Mouse (Mus musculus): ENCODE data around the gene Cux2.

Cux2 gene

GRCm38 (mm10) chr5:121820161-121820560 lies 229.7 kb downstream of the Cux2 start:
- no peak for DNase-seq (ENCODE audit: low read depth, low spot score)

DNA sequence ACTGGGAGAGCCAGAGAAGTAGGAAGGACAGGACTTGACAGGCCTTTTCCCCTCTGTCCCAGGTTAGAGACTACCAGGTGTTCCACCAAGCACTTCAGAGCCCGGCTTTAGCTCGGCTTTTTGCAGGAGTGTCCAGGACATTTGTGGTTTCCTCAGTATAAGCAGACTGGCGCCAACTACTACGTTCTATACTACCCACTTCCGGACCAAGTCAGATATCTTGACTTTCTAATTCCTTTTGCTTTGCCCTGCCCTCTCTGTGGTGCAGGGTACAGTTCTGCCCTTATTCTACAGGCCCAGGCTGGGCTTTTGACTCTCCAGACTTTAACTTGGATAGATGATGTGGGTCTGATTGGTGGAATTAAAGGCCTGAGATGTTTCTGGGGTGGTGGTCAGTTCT lies 230.3 kb downstream of the Cux2 start:
- no peak for DNase-seq (ENCODE audit: low read depth, low spot score)

- no peak for DNase-seq (ENCODE audit: low read depth, low spot score)
These were observed 231.0 kb downstream of the Cux2 start for GRCm38 (mm10) chr5:121818862-121819261.

GRCm38 (mm10) chr5:121818401-121818800 lies 231.5 kb downstream of the Cux2 start:
- no peak for DNase-seq (ENCODE audit: low read depth, low spot score)

DNA sequence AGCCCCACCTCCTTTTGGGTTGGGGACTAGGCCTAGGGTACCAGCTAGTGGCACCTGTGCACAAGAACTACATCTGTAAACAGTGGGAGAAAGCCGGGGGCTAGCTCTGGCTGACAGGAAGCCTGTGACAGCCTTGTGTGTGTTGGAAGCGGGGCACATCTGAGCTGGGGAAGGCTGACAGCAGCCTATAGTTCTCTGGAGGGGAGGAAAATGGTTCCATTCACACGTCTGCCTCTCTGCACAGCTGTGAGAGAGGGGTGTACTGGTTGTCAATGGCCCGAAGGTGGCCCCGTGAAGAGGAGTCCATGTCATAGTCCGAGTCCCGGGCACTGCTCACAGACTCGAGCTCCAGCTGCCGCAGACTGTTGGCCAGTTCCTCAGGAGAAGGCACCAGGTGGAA lies 232.4 kb downstream of the Cux2 start:
- DNase-seq (ENCODE audit: low read depth, low spot score): no peak

- DNase-seq (ENCODE audit: low read depth, low spot score): no peak
These were observed 233.3 kb downstream of the Cux2 start for GRCm38 (mm10) chr5:121816611-121817010.

DNA sequence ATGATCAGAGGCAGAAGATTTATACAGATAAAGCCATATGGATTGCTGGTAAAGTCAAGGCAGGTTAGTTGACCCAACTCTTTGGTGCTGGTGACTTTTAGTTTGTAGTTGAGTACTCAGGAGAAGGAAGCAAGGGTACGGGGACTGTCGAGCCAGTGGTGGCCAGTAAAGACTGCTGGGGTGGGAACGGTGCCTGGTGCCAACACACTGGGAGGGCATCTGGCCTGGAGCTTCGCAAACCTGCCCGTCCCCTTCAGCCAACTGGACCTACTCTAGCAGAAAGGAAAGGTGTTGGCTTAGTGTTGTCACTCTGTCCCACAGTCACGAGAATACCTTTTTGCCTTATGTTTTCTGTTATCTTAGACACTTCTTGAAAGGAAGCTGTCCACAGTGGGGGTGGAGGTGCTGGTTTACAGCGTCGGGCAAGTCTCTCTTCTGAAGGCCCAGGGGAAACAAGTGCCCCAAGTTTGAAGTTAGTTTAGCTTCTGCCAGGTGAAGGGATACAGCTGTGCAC lies 234.0 kb downstream of the Cux2 start:
- DNase-seq (ENCODE audit: low read depth, low spot score): no peak

GRCm38 (mm10) chr5:121815067-121815466 lies 234.8 kb downstream of the Cux2 start:
- no peak for DNase-seq (ENCODE audit: low read depth, low spot score)

GRCm38 (mm10) chr5:121813744-121814143 lies 236.2 kb downstream of the Cux2 start:
- DNase-seq (ENCODE audit: low read depth, low spot score): no peak

- DNase-seq (ENCODE audit: low read depth, low spot score): no peak
These were observed 237.2 kb downstream of the Cux2 start for GRCm38 (mm10) chr5:121812526-121813243.

DNA sequence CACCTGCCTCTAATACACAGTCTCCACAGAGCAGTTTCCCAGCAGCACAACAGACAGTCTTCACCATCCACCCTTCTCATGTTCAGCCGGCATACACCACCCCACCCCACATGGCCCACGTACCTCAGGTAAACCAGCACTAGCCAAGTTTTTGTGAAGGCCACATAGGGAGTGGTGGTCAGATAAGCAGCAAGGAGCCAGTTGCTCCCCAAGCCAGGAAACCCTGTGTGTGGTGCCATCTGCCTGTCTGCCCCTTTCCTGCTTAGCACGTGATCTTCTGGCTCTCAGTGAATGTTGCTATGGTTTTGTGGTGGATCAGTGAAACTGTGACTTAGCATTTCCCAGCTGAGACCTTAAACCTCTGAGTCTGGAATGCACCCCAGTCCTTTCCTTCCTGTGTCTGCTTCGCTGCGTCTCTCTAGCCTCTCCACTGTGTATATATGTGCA lies 238.4 kb downstream of the Cux2 start:
- DNase-seq (ENCODE audit: low read depth, low spot score): no peak

- DNase-seq (ENCODE audit: low read depth, low spot score): no peak
These were observed 239.4 kb downstream of the Cux2 start for GRCm38 (mm10) chr5:121810331-121811151.

DNA sequence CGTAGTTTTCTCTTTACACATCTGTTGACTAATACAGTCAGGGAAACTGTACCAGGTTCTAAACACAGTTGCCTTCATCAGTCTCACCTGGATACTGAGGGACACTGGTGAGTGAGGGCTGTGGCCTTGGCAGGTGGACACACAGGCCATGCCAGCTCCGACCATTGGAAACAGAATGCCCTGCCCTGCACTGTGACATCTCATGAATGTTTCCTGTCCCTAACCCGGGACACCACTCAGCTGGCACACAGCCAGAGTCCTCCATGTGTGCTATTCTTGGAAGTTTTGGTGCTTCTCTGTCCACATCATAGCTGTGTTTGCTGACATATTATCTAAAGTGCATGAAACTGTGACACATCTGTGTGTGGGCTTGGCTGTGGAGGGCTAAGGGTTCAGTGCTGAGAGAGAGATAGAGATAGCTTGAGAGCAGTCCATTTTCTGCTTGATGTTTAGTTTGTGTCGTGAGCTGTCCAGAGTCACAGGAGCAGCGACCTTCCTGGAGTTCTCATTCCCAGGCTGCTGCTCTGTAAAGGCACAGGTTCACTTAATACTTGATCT lies 240.2 kb downstream of the Cux2 start:
- no peak for DNase-seq (ENCODE audit: low read depth, low spot score)

DNA sequence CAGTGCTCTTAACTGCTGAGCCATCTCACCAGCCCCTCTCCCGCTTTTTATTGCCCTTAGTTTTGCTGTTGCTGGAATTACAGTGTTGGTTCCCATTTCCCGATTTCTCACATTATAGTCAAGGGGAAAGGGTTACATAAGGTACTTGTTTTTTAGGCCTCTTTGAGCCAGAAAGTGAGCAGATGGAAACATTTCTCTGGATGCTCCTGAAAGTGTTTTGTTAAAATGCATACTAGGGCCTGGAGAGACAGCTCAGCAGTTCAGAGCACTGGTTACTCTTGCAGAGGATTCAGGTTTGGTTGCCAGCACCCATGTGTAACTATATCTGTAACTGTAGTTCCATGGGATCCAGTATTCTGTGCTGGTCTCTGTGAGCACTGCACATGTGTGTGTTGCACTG lies 241.7 kb downstream of the Cux2 start:
- DNase-seq (ENCODE audit: low read depth, low spot score): no peak

DNA sequence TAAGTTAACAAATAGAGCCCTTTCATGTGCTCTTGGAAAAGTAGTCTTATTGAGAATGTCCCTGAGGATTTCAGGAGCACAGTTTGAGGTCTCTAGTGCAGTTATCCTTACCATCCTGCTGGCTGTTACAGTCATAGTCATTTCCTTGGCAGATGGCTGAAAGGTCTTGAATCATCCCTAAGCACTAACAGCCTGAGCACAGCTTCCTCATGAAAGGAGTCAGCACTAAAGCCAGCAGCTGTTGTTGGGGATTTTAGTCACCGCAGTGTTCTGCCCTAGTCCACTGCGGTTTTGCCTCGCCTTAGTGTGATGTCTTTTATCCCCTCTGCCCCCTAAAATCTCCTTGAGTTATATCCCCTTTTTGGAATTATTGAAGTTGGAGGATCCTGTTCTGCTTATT lies 242.7 kb downstream of the Cux2 start:
- no peak for DNase-seq (ENCODE audit: low read depth, low spot score)
